Mouse (Mus musculus) thymus, postnatal 10 days (tissue): ENCODE data around the gene Vcpkmt.
A peak's percentile ranks its signal among the peaks of the same experiment; 100 is the strongest.

Experiments used
- DNase-seq, 2 experiments: peaks; one replicate each; pipeline ENCODE4 v3.0.0; 2021; ENCODE audit warnings: low spot score in 2 of 2

The Vcpkmt gene

DNA sequence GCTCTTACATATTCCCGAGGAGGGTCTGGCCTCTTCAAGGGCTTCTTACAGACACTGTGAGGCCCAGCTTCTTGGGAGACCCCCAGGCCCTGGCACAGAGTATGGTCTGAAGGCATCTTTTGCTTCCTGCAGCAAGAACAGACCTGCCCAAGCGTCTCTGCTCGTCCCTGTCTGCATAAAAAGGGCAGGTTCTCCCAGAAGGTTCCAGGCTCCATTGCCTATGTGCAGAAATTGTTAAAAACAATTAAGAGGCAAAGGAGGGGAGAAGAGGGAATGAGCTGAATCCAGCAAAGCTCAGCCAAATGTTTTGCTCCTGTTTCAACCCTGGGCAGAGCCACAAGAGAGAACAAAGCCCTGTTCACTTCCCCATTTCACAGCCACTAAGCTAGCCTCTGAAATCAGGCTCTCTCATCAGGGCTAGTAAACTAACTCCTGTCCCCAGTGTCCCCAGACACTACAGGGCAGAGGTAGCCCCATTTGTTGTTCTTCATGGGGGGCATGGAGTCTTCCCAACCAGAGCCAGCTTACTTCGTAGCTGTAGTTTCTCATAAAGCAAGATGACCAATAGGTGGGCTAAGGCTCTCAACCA, 44.4 kb downstream of the Vcpkmt start:
- no peak for DNase-seq

DNA sequence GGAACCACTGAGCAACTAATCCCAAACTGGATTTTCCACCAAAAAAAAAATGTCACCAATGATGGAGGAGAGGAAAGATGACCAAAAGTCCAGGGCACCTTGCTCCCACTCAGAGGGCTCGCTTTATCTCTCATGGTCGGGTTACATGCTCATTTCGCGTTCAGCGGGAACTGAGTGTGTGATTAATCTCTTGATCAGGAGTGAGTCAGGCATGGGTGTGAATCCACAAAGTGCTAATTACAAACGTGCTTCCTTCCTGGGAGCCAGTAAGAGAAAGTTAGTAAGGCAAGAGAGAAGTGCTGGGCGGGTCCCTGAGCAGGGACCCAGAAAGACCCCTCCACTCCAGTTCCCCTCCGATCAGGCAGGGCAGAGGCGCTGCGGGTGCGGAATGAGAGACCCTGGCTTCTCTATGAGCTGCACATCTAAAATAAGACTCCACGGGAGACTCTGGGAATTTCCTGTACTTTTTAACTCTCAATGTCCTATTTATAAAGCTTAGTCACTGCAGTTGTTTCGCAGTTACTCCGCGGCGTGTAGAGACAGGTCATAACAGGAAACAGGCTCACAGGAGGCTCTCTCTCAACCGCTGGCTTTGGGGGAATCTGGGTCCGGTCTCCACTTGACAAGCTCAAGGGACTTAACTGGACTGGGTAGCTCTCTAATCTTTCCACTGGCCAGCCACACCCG, 45.0 kb downstream of the Vcpkmt start:
- DNase-seq = peak; percentile 48 to 59

DNA sequence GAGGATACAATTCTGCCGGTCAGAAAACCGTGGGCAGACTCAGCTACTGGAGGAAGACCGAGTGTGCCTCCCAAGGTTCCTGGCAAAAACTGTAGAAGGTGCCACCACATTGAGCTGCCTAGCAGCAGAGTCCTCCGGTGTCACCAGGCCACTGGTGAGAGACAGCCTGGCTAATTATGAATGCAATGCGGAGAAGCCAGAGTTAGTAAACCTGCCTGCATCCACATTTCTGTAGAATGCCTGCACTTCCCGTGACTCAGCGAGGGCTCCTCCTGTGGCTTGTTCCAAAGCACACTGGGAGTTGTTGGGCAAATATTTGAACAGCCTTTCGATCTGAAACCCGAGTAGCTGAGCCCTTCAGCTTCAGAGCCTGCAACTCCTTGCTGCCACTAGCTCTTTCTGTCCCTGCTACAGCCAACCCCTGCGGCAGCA, 45.6 kb downstream of the Vcpkmt start:
- DNase-seq = no peak

DNA sequence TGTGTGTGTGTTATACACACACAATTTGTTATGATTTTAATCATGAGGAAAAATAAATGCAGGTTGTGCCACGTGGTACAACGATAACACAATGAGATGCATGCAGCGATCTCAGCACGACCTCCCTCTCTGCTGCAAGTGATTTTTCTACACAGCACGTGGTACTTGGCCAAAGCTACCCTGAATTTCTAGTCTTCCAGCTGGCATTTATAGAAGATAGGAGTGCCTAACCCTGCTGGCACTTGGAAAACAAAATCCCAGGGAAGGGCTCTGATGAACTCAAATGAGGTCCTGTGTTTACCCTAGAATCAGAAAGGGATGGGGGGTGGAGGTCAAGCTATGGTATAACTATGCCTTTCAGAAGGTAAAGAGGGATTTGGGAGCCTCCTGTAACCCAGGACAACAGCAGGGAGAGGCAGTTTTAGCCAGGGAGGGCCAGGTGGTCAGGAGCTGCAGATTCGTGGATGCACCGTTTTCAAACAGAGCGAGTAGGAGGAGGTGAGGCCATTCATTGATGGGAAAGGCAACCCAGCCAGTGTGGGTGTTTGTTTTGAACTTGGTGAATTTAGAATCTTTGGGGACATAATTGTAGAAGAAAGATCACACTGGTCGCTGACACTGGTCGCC, 46.1 kb downstream of the Vcpkmt start:
- no peak for DNase-seq

GRCm38 (mm10) chr12:69533237-69533636, 49.6 kb downstream of the Vcpkmt start:
- no peak for DNase-seq

DNA sequence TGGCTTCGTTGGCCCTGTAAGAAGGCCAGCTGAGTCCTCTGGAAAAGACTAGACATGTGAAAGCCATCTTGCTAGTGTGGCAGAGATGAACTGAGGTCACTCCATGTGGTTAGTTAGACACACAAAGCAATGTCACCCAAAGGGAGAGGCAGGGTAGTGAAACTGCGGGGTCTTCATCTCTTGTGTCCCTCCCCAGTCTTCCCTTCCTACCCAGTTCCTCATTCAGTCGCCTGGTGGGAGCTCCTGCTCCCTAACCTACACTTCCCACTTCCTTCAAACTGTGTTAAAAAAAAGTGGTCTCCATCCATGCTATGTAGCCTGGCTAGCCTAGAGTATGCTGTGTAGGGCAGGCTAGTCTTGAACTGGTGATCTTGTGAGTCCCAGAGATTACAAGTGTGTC, 50.3 kb downstream of the Vcpkmt start:
- no peak for DNase-seq

DNA sequence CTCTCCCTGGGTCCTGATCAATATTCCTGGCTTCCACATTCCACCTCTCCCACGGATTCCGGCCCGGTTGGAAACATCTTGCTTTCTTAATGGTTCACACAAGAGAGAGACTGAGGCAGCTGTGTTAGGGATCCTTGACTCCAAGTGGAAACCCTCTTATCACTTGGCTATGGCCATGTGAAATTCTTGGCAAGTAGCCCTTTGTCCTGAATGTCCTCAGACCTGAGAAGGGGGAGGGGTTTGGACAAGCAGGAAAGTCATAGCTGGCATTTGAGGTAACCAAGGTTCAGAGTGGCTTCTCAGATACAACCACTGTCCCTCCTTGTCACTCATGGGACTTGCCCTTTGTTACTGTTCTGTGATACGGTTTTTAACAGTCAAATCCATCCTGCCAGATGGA, 50.7 kb downstream of the Vcpkmt start:
- no peak for DNase-seq

DNA sequence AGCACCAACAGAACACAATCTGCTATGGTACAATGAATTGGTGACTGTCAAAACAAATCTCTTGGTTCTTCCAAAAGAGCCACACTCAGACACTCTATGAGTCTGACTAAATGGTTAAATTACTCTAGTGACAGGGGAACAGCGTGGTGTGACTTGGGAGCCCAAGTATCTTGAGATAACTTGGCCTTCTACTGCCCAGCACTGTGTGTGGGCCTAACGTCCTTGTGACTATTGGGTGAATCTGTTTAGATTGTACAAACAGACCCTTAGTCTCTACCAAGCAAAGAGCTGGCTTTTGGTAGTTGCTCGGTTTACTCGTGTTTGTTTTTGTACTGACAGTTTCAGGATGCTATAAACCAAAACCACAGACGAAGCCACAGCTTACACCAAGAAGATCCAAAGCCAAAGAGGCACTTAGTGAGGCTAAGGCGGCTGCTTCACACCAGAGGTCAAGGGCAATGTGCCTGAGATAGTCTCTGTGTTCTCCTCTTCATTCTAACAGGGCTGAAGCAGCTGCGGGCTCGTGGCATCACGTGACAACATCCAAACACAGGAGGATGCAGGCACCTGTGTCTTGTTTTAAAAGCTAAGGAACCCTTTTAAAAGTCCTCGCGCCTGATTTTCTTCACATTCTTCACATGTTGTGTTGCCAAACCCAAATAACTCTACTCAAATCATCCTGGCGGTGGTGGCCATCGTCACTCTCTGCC, 53.0 kb downstream of the Vcpkmt start:
- DNase-seq = peak; percentile 55 to 57

- DNase-seq = no peak
Measured at GRCm38 (mm10) chr12:69528275-69529032, 54.4 kb downstream of the Vcpkmt start.
